Mouse (Mus musculus) layer of hippocampus, adult 11-12 months (tissue): Measurements from ENCODE around the gene Speer4d.
"Not testable (repeated sequence)": the region's sequence is repeated elsewhere in the genome, so short reads cannot be mapped to it uniquely, and the experiment has no call there.

Experiments
- DNase-seq: peaks from one replicate; pipeline ENCODE4 v3.0.0; 2022; ENCODE audit warnings: low spot score

Speer4d gene

DNA sequence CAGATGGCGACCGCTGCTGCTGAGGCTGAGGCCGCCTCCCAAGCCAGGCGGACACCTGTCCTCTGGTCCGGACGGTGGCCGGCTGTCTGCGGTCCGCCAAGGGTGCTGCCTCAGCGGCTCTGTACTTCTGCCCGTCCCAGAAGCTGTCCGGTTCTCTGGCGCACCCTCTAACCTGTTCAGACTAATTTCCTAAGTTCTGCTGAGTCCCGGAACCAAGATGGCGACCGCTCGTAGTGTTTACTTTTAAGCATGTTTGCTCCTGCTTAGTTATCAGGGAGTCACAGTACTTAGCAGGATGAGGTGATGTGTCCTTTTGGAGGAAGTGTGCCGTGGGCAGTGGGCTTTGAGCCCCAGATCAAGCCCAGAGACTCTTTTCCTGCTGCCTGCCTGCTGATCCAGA, 51.9 kb downstream of the Speer4d start:
- DNase-seq = not testable (repeated sequence)
